Mouse (Mus musculus) limb, embryonic 12.5 days (tissue): ENCODE measurements around the gene Rnf152. TPM values are rescaled to one million over a fixed set of nuclear protein-coding genes. Genes with fewer than 3 reads are reported as not detected.

ENCODE experiments used
- ATAC-seq: fragments of 200-750 bp; cut with Nextera tagmentation; 2 replicates; pipeline ENCODE4 v1.8.0; 2017; ENCODE audit warnings: low read depth, moderate TSS enrichment; ENCODE audit not compliant: insufficient number of reproducible peaks, insufficient read depth, low FRiP score, low TSS enrichment
- H3K27ac ChIP-seq: fragments of 300-500 bp; sonication (generic); 2 replicates; pipeline ENCODE4 v1.5.1; 2016; ENCODE audit warnings: mild to moderate bottlenecking, moderate library complexity
- H3K27me3 ChIP-seq: fragments of 300-500 bp; sonication (generic); 2 replicates; pipeline ENCODE4 v1.6.1; 2016; ENCODE audit warnings: mild to moderate bottlenecking, moderate library complexity
- H3K36me3 ChIP-seq: fragments of 300-500 bp; sonication (generic); 2 replicates; pipeline ENCODE4 v1.6.1; 2016; ENCODE audit warnings: mild to moderate bottlenecking, moderate library complexity
- H3K4me1 ChIP-seq: fragments of 300-500 bp; sonication (generic); replicated peaks from 2 replicates; pipeline ENCODE4 v1.6.1; 2016
- H3K4me2 ChIP-seq: fragments of 300-500 bp; sonication (generic); 2 replicates; pipeline ENCODE4 v1.6.1; 2016; ENCODE audit warnings: mild to moderate bottlenecking, moderate library complexity
- H3K4me3 ChIP-seq: fragments of 300-500 bp; sonication (generic); replicated peaks from 2 replicates; pipeline ENCODE4 v1.5.1; 2016; ENCODE audit warnings: mild to moderate bottlenecking
- H3K9ac ChIP-seq: fragments of 300-500 bp; sonication (generic); replicated peaks from 2 replicates; pipeline ENCODE4 v1.6.1; 2016; ENCODE audit warnings: mild to moderate bottlenecking, moderate library complexity
- H3K9me3 ChIP-seq: fragments of 300-500 bp; sonication (generic); 2 replicates; pipeline ENCODE4 v1.6.1; 2016; ENCODE audit warnings: mild to moderate bottlenecking, moderate library complexity
- WGBS: fragments of 180-500 bp; shearing (Covaris S2); methylation state at CpG from one replicate; pipeline ENCODE4 v1.1.7; 2016; 5-methylcytosine and 5-hydroxymethylcytosine counted together
- polyA plus RNA-seq: library from polyadenylated mRNA; unstranded; fragments of >200 nt; fragmentation: Nextera tagmentation; extraction: Ambion mirVana; gene quantifications from 2 replicates; pipeline ENCODE4 v1.2.1, GENCODE M21; 2016

Rnf152 gene
- polyA plus RNA-seq, 1 experiment from 2014 or later, result 1.2 TPM

DNA sequence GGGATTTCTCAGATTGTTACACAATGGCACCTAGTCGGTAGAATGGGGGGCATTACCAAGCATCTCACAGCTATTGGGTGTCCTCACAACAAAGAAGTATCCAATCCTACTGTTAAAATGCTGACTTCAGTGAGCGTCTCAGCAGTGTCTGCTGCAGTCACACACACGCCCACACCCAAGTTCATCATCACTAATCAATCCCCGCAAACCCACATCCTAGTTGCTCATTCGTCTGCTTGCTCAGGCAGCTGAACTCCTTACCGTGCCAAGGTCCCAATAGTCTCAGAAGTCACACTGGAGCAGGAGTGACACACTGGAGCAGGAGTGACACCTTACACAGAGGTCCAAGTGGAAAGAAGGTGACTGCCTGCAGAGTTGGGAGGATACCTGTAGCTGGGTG is 14.2 kb downstream of the Rnf152 start:
- no peak overlapping the region for H3K27ac ChIP-seq
- H3K4me2 ChIP-seq, result no peak overlapping the region
- no peak for ATAC-seq
- no peaks in the 10 kb centered on the region for H3K4me1 ChIP-seq
- H3K9me3 ChIP-seq, result no peaks in the 10 kb centered on the region
- no peaks in the 10 kb centered on the region for H3K27me3 ChIP-seq
- no peaks in the 10 kb centered on the region for H3K36me3 ChIP-seq
- no peak overlapping the region for H3K4me3 ChIP-seq
- H3K9ac ChIP-seq, result no peak overlapping the region
- WGBS, result 87% methylated on average over 6 of the region's 6 CpGs

DNA sequence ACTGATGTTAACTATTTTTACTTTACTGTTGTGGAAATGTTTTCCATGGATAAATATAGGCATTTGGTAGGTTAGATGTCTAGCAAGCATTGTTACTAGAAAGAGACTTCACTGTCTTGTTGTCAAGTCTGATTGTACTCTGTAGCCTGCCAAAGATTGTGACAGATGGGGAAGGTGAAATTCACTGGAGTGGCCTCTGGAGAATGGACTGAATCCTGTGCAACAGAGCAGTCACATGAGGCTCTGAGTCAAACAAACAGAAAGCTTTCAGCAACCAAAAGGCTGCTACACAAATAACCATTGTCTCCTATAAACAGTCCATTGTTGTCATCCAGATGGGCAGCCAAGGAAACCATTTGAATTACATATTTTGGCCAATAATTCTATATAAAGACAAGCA is 15.6 kb downstream of the Rnf152 start:
- no peak overlapping the region for H3K4me3 ChIP-seq
- H3K4me1 ChIP-seq, result no peaks in the 10 kb centered on the region
- no peaks in the 10 kb centered on the region for H3K36me3 ChIP-seq
- no peak overlapping the region for H3K4me2 ChIP-seq
- no peaks in the 10 kb centered on the region for H3K27me3 ChIP-seq
- no peak overlapping the region for H3K27ac ChIP-seq
- ATAC-seq, result no peak
- no peak overlapping the region for H3K9ac ChIP-seq
- no peaks in the 10 kb centered on the region for H3K9me3 ChIP-seq

DNA sequence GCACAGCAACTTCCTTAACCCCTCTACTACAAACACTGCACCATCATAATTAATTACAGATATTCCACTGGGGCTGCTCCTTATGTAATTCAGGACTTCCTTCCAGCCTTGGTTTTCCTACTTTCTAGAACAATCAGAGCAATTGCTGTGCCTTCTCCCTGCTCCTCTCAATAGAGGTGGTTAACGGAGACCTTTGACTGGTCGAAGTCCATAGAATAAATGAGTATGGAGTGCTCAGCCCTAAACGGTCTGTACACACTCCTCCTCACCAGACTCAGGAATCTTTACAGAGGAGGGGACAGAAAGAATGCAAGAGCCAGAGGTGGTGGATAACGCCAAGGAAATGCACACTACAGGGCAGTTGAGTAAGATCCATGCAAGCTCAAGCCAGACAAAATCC is 19.1 kb downstream of the Rnf152 start:
- H3K4me3 ChIP-seq, result no peak overlapping the region
- no peaks in the 10 kb centered on the region for H3K36me3 ChIP-seq
- no peaks in the 10 kb centered on the region for H3K4me1 ChIP-seq
- ATAC-seq, result no peak
- WGBS, result 81% methylated on average over 4 of the region's 4 CpGs
- no peak overlapping the region for H3K27ac ChIP-seq
- no peak overlapping the region for H3K9ac ChIP-seq
- no peaks in the 10 kb centered on the region for H3K9me3 ChIP-seq
- H3K27me3 ChIP-seq, result no peaks in the 10 kb centered on the region
- H3K4me2 ChIP-seq, result no peak overlapping the region

DNA sequence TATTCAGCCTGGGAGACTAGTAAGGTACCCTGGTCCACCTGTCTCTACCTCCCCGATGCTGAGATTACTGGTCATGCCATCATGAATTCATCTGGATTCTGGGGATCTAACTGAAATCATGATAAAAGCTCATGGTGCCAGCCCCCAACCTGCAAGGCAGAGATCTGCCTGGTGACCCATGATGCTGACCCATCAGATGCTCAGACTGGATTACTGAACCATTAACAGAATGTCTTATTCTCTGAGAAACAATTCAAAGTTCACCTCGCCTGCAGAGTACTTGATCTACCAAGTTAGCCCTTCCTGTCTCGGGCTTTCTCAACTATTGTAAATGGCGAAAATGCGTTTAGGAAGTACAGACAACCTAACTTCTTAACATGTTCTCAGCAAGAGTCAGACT is 20.4 kb downstream of the Rnf152 start:
- Histone ChIP-seq H3K27ac (no peak overlapping the region), H3K4me3 (no peak overlapping the region), H3K9ac (no peak overlapping the region), H3K4me1 (no peaks in the 10 kb centered on the region), H3K27me3 (no peaks in the 10 kb centered on the region), H3K9me3 (no peaks in the 10 kb centered on the region), H3K4me2 (no peak overlapping the region), H3K36me3 (no peaks in the 10 kb centered on the region)
- no peak for ATAC-seq
- 93% methylated on average over 5 of the region's 5 CpGs for WGBS

DNA sequence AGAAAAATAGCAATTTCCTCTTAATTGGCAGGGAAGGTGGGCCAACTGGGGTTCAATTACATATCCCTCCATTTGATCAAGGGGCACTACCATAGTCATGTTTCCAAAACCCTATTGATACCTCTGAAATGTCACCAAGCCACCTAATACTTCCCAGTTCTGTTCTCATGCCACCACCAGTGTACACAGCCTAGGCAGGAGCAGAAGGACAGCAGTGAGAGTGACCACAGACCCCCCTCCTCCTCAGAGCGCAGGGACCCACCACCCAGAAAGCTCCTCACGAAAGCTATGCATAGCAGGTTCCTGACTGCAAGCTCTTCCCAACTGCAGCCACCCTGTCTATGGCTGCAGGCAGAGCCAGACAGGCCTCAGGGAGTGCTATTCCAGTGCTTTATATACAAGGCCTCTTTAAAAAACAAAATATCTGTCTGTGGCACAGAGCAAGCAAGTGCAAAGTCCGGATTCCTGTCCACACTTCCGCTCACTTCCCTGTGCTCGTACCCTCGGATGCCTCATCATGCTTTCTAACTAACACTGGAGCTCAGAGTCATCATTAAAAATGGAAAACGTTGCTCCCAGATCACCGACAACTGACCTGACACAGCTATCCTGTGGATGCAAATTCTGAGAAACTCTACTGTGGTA is 24.3 kb downstream of the Rnf152 start:
- ATAC-seq, result no peak
- Histone ChIP-seq H3K9ac (no peak overlapping the region), H3K27ac (no peak overlapping the region), H3K4me3 (no peak overlapping the region), H3K4me2 (no peak overlapping the region), H3K36me3 (no peaks in the 10 kb centered on the region), H3K4me1 (no peaks in the 10 kb centered on the region), H3K27me3 (no peaks in the 10 kb centered on the region), H3K9me3 (no peaks in the 10 kb centered on the region)
- WGBS, result 90% methylated on average over 8 of the region's 8 CpGs

DNA sequence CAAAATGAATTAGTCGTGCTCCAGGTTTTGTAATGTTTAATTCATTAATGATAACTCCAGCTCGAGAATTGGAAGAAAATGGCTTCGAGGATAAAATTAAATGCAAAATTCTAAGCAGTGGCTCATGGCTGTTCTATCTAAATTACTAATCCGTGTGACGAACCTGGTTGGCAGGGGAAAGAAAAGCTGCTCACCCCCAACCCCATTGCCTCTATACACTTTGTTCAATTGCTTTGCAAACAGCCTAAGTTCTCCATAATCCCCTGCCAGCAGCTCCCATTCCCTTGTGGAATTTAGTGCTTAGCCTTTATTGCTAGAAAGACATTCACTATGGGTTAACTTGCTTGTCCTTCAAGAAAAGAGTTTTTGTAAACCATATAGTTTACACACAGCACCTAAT is 24.9 kb downstream of the Rnf152 start:
- Histone ChIP-seq H3K27me3 (no peaks in the 10 kb centered on the region), H3K36me3 (no peaks in the 10 kb centered on the region), H3K27ac (no peak overlapping the region), H3K4me3 (no peak overlapping the region), H3K9ac (no peak overlapping the region), H3K4me1 (no peaks in the 10 kb centered on the region), H3K9me3 (no peaks in the 10 kb centered on the region), H3K4me2 (no peak overlapping the region)
- WGBS, result 75% methylated on average over 5 of the region's 5 CpGs
- ATAC-seq, result no peak

DNA sequence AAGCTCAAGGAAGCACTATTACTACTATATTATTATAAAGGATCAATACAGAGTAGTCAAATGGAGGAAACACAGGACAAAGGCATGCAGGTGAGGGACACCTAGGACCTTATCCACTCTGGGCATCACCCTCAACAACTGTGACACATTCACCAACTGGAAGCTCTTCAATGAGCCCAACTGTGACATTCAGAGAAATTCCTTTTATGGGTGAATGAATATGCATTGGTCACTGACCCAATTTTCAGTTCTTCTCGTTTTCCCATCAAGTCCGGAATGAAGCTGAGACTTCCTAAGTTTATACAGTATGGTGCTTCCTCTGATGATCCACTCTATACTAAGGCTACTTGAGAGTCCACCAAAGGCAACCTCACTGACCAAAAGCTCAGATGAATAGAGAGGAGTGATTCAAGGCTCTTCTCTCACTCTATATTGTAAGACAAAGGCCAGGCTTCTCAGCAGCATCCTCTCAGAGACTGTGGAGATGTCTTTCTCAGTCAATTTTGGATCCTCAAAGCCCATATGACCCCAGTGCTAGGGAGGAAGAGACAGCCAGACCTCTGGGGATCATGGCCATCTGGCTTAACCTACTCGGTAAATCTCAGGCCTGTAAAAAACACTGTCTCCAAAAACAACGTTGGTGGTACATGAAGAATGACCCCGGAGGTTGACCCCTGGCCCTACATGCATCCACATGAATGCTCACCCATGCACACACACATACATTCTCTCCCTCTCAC is 25.8 kb downstream of the Rnf152 start:
- Histone ChIP-seq H3K9ac (no peak overlapping the region), H3K27ac (no peak overlapping the region), H3K4me1 (no peaks in the 10 kb centered on the region), H3K9me3 (no peaks in the 10 kb centered on the region), H3K4me3 (no peak overlapping the region), H3K27me3 (no peaks in the 10 kb centered on the region), H3K4me2 (no peak overlapping the region), H3K36me3 (no peaks in the 10 kb centered on the region)
- ATAC-seq, result no peak
- 72% methylated on average over 5 of the region's 5 CpGs for WGBS

DNA sequence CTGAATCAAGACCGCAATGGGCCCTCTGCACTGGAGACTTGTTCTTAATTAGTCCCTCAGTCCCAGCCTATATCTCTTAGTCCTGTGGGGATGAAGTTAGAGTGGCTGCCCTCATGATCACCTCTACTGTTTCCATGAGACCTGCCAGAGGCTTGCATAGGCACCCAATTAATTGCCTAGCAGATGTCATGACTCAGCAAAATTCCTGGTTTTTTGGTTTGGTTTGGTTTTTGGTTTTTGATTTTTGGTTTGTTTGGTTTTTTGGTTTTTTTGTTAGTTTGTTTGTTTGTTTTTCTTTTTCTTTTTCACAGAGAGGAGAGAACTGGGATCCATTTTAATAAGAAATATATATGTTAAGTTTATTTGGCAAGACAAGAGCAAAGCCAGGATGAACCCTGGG is 28.7 kb downstream of the Rnf152 start:
- no peaks in the 10 kb centered on the region for H3K27me3 ChIP-seq
- H3K4me1 ChIP-seq, result no peaks in the 10 kb centered on the region
- 90% methylated on average over 1 of the region's 1 CpGs for WGBS
- no peak for ATAC-seq
- H3K36me3 ChIP-seq, result no peaks in the 10 kb centered on the region
- no peak overlapping the region for H3K27ac ChIP-seq
- no peaks in the 10 kb centered on the region for H3K9me3 ChIP-seq
- H3K9ac ChIP-seq, result no peak overlapping the region
- no peak overlapping the region for H3K4me3 ChIP-seq
- H3K4me2 ChIP-seq, result no peak overlapping the region

DNA sequence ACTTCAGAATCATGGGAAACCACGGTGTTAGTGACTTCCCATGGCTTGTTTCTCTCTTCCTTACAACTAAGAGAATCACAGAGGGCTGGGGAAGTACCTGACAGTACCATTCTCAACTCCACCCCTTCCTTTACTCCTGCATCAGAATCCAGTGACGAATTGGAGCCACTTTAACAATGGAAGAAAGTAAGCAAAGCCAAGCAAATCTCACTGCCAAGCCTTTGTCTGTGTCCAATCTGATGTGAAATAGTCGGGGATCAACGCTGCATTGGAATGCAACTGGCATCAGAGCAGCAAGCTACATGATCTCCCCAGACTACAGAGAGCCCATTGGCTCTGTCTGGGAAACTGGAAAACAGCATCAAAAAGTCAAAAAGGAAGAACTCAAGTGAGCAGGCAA is 31.9 kb downstream of the Rnf152 start:
- Histone ChIP-seq H3K27ac (no peak overlapping the region), H3K36me3 (no peaks in the 10 kb centered on the region), H3K9ac (no peak overlapping the region), H3K9me3 (no peaks in the 10 kb centered on the region), H3K4me2 (no peak overlapping the region), H3K4me1 (no peaks in the 10 kb centered on the region), H3K4me3 (no peak overlapping the region), H3K27me3 (no peaks in the 10 kb centered on the region)
- WGBS, result 81% methylated on average over 4 of the region's 4 CpGs
- no peak for ATAC-seq

DNA sequence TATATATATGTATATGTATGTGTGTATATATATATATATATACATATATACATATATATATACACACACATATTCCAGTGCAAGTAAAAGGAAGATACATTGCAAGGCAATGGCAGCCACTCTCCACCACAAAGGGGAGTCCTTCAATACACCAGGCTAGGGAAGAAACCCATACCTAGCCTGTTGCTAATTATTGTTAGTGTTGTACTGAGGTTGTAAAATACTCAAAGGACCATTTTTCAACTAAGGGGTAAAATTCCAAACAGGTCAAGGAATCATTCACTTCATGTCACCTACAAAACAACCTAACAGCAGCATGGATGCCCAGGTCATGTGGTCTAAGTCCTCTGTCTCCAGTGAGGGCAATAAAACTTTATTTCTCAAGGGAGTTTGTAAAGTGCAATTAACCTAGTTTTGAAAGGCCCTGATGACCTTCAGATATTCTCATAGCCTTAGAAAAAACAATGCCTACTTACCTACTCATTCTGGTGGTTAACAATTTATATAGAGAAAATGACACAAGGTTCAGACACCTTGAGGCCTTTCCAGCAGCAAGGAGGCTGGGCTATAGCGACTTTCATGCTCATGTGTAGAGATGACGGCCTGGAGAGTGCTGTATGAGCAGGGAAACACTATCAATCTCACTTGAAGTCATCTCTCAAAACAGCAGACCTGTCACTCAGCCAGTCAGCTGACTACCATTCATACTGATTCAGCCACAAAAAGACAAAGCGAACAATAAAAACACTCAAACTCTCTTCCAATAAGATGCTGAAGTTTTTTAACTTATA is 42.3 kb downstream of the Rnf152 start:
- Histone ChIP-seq H3K4me3 (no peak overlapping the region), H3K9ac (no peak overlapping the region), H3K4me2 (no peak overlapping the region), H3K9me3 (no peaks in the 10 kb centered on the region), H3K27me3 (no peaks in the 10 kb centered on the region), H3K27ac (no peak overlapping the region), H3K4me1 (0 out of 2 replicates have a peak, but pooled peaks cover 2% of the 10 kb centered on the region), H3K36me3 (no peaks in the 10 kb centered on the region)
- no peak for ATAC-seq
- WGBS, result 59% methylated on average over 3 of the region's 3 CpGs

DNA sequence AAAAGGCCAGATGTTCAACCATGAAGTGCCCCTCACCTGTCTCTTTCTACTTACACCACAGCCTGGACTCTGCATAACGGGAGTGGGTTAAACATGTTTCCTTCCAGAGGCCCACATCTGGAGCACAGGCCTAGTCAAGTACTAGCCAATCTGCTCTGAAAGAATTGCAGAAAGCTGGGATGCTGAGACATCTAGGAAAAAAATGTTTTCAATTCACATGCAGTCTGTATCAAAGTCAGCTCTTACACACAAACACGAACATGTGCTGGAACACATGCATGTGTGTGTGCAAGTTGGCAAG is 44.0 kb downstream of the Rnf152 start:
- Histone ChIP-seq H3K4me3 (no peak overlapping the region), H3K9me3 (no peaks in the 10 kb centered on the region), H3K4me2 (no peak overlapping the region), H3K36me3 (no peaks in the 10 kb centered on the region), H3K9ac (no peak overlapping the region), H3K27me3 (no peaks in the 10 kb centered on the region), H3K27ac (0 out of 2 replicates have a peak overlapping the region, but pooled peaks have one; percentile 41), H3K4me1 (0 out of 2 replicates have a peak, but pooled peaks cover 2% of the 10 kb centered on the region)
- ATAC-seq, result peak; percentile 59; the same call in 1 of the 2 replicates
- WGBS, result 53% methylated on average over 2 of the region's 2 CpGs
